Mouse (Mus musculus): ENCODE results near the gene Nudt14. TPM values are rescaled to one million over a fixed set of nuclear protein-coding genes. Genes with fewer than 3 reads are reported as not detected.

Gene Nudt14
- total RNA-seq (2014; fragmentation: Nextera tagmentation) (6.2 and 9.2 TPM in 2 replicates), total RNA-seq (2017) (22.2 and 28.1 TPM in 2 replicates), polyA plus RNA-seq (2012) (13.3 and 13.7 TPM in 2 replicates)

GRCm38 (mm10) chr12:112941776-112942713 lies at the start of gene Nudt14:
TSS of gene Nudt14 (minus strand) at chr12:112942124.
- no peaks in the 10 kb centered on the region for H3K9me3 ChIP-seq (replicated peaks)
- H3K36me3 ChIP-seq (replicated peaks): peaks cover 4% of the 10 kb centered on the region
- peak; percentile 67 for ATAC-seq (ENCODE audit: extremely low read depth, insufficient number of reproducible peaks, low FRiP score, poor library complexity, severe bottlenecking)
- peaks cover 23% of the 10 kb centered on the region for H3K4me1 ChIP-seq (ENCODE audit: insufficient read depth, low read depth, low read length)
- TF ChIP-seq CTCF (IDR thresholded peaks at IDR 0.05; ENCODE audit: low read depth, low read length): no peak
- TF ChIP-seq GATA2 (IDR thresholded peaks at IDR 0.05; ENCODE audit: borderline replicate concordance, low read depth, low read length): no peak
- no peak for TF ChIP-seq POLR2AphosphoS5 (IDR thresholded peaks at IDR 0.05; ENCODE audit: insufficient replicate concordance, low read depth, low read length)
- TF ChIP-seq GATA1 (IDR thresholded peaks at IDR 0.05; ENCODE audit: borderline replicate concordance, low read length): no peak
- TF ChIP-seq TAL1 (conservative IDR thresholded peaks at IDR 0.05; ENCODE audit: low read depth, low read length): no peak
- peaks cover 23% of the 10 kb centered on the region for H3K27me3 ChIP-seq (ENCODE audit: insufficient read depth, low read length)
- peak; percentile 96 for DNase-seq (ENCODE audit: low spot score)
- H3K4me3 ChIP-seq (ENCODE audit: low read depth, low read length): peak within 1 kb of the TSS; percentile 76

- Histone ChIP-seq H3K4me3 (ENCODE audit: low read depth, low read length) (no peak overlapping the region), H3K4me1 (ENCODE audit: insufficient read depth, low read depth, low read length) (peaks cover 49% of the 10 kb centered on the region), H3K9me3 (replicated peaks) (peaks cover 8% of the 10 kb centered on the region), H3K27me3 (ENCODE audit: insufficient read depth, low read length) (no peaks in the 10 kb centered on the region), H3K36me3 (replicated peaks) (peaks cover 85% of the 10 kb centered on the region)
- no peak for TF ChIP-seq TAL1 (conservative IDR thresholded peaks at IDR 0.05; ENCODE audit: low read depth, low read length)
- TF ChIP-seq POLR2AphosphoS5 (IDR thresholded peaks at IDR 0.05; ENCODE audit: insufficient replicate concordance, low read depth, low read length): no peak
- TF ChIP-seq GATA2 (IDR thresholded peaks at IDR 0.05; ENCODE audit: borderline replicate concordance, low read depth, low read length): no peak
- no peak for TF ChIP-seq CTCF (IDR thresholded peaks at IDR 0.05; ENCODE audit: low read depth, low read length)
- TF ChIP-seq GATA1 (IDR thresholded peaks at IDR 0.05; ENCODE audit: borderline replicate concordance, low read length): no peak
- DNase-seq (ENCODE audit: low spot score): no peak
- ATAC-seq (ENCODE audit: extremely low read depth, insufficient number of reproducible peaks, low FRiP score, poor library complexity, severe bottlenecking): peak; percentile 66
These were observed 49.5 kb upstream of the Nudt14 start for GRCm38 (mm10) chr12:112991444-112991843.

GRCm38 (mm10) chr12:112990706-112991405 lies 48.9 kb upstream of the Nudt14 start:
- Histone ChIP-seq H3K9me3 (replicated peaks) (peaks cover 4% of the 10 kb centered on the region), H3K36me3 (replicated peaks) (peaks cover 85% of the 10 kb centered on the region), H3K27me3 (ENCODE audit: insufficient read depth, low read length) (no peaks in the 10 kb centered on the region), H3K4me1 (ENCODE audit: insufficient read depth, low read depth, low read length) (peaks cover 49% of the 10 kb centered on the region), H3K4me3 (ENCODE audit: low read depth, low read length) (no peak overlapping the region)
- ATAC-seq (ENCODE audit: extremely low read depth, insufficient number of reproducible peaks, low FRiP score, poor library complexity, severe bottlenecking) (no peak), DNase-seq (ENCODE audit: low spot score) (no peak)
- TF ChIP-seq GATA1 (IDR thresholded peaks at IDR 0.05; ENCODE audit: borderline replicate concordance, low read length) (no peak), CTCF (IDR thresholded peaks at IDR 0.05; ENCODE audit: low read depth, low read length) (no peak), TAL1 (conservative IDR thresholded peaks at IDR 0.05; ENCODE audit: low read depth, low read length) (no peak), GATA2 (IDR thresholded peaks at IDR 0.05; ENCODE audit: borderline replicate concordance, low read depth, low read length) (no peak), POLR2AphosphoS5 (IDR thresholded peaks at IDR 0.05; ENCODE audit: insufficient replicate concordance, low read depth, low read length) (no peak)

- H3K4me1 ChIP-seq (ENCODE audit: insufficient read depth, low read depth, low read length): peaks cover 36% of the 10 kb centered on the region
- H3K4me3 ChIP-seq (ENCODE audit: low read depth, low read length): no peak overlapping the region
- peaks cover 88% of the 10 kb centered on the region for H3K36me3 ChIP-seq (replicated peaks)
- ATAC-seq (ENCODE audit: extremely low read depth, insufficient number of reproducible peaks, low FRiP score, poor library complexity, severe bottlenecking): no peak
- no peaks in the 10 kb centered on the region for H3K9me3 ChIP-seq (replicated peaks)
- H3K27me3 ChIP-seq (ENCODE audit: insufficient read depth, low read length): no peaks in the 10 kb centered on the region
- no peak for DNase-seq (ENCODE audit: low spot score)
- no peak for TF ChIP-seq GATA1 (IDR thresholded peaks at IDR 0.05; ENCODE audit: borderline replicate concordance, low read length)
- TF ChIP-seq CTCF (IDR thresholded peaks at IDR 0.05; ENCODE audit: low read depth, low read length): peak; percentile 40; the same call in 1 of the 2 replicates
These were observed 46.0 kb upstream of the Nudt14 start for GRCm38 (mm10) chr12:112987877-112988276.

- no peaks in the 10 kb centered on the region for H3K9me3 ChIP-seq (replicated peaks)
- peaks cover 26% of the 10 kb centered on the region for H3K4me1 ChIP-seq (ENCODE audit: insufficient read depth, low read depth, low read length)
- H3K36me3 ChIP-seq (replicated peaks): peaks cover 93% of the 10 kb centered on the region
- TF ChIP-seq POLR2AphosphoS5 (IDR thresholded peaks at IDR 0.05; ENCODE audit: insufficient replicate concordance, low read depth, low read length) (no peak), CTCF (IDR thresholded peaks at IDR 0.05; ENCODE audit: low read depth, low read length) (no peak), GATA1 (IDR thresholded peaks at IDR 0.05; ENCODE audit: borderline replicate concordance, low read length) (no peak), GATA2 (IDR thresholded peaks at IDR 0.05; ENCODE audit: borderline replicate concordance, low read depth, low read length) (no peak), TAL1 (conservative IDR thresholded peaks at IDR 0.05; ENCODE audit: low read depth, low read length) (no peak)
- H3K27me3 ChIP-seq (ENCODE audit: insufficient read depth, low read length): no peaks in the 10 kb centered on the region
- no peak for DNase-seq (ENCODE audit: low spot score)
- H3K4me3 ChIP-seq (ENCODE audit: low read depth, low read length): no peak overlapping the region
- ATAC-seq (ENCODE audit: extremely low read depth, insufficient number of reproducible peaks, low FRiP score, poor library complexity, severe bottlenecking): peak; percentile 64
These were observed 43.4 kb upstream of the Nudt14 start for GRCm38 (mm10) chr12:112985346-112985745.

GRCm38 (mm10) chr12:112982031-112982430 lies 40.1 kb upstream of the Nudt14 start:
- ATAC-seq (ENCODE audit: extremely low read depth, insufficient number of reproducible peaks, low FRiP score, poor library complexity, severe bottlenecking): peak; percentile 17; the same call in 1 of the 2 replicates
- no peak for TF ChIP-seq TAL1 (conservative IDR thresholded peaks at IDR 0.05; ENCODE audit: low read depth, low read length)
- TF ChIP-seq POLR2AphosphoS5 (IDR thresholded peaks at IDR 0.05; ENCODE audit: insufficient replicate concordance, low read depth, low read length): no peak
- no peak for TF ChIP-seq GATA1 (IDR thresholded peaks at IDR 0.05; ENCODE audit: borderline replicate concordance, low read length)
- TF ChIP-seq GATA2 (IDR thresholded peaks at IDR 0.05; ENCODE audit: borderline replicate concordance, low read depth, low read length): no peak
- TF ChIP-seq CTCF (IDR thresholded peaks at IDR 0.05; ENCODE audit: low read depth, low read length): no peak
- H3K36me3 ChIP-seq (replicated peaks): peaks cover 97% of the 10 kb centered on the region

More at GRCm38 (mm10) chr12:112982031-112982430, 40.1 kb upstream of the Nudt14 start:
- Histone ChIP-seq H3K4me3 (ENCODE audit: low read depth, low read length) (no peak overlapping the region), H3K9me3 (replicated peaks) (no peaks in the 10 kb centered on the region), H3K4me1 (ENCODE audit: insufficient read depth, low read depth, low read length) (peaks cover 32% of the 10 kb centered on the region), H3K27me3 (ENCODE audit: insufficient read depth, low read length) (no peaks in the 10 kb centered on the region)
- no peak for DNase-seq (ENCODE audit: low spot score)

All from G1E (cell line).